In genomic region chr5:102710336-102710735, GRCm38 (mm10) we compare ENCODE assay signal across 20 mouse cellular contexts.
DNase-seq lines count a peak whose midpoint lies in the region; ATAC-seq and TF ChIP-seq lines count a peak whose summit lies in the region.
"Had no signal": no experiment of that assay in that cellular context is flagged by ENCODE, and none has a peak within 500 bp of the region (broad histone marks: within the 10 kb centered on the region; RNA-seq: fewer than 3 reads in every experiment).

No protein-coding gene starts in this region.

- peak; percentile 64 for DNase-seq in kidney, adult 18-20 months
- peak; percentile 76 to 84 for DNase-seq in kidney, adult 8-10 months
- DNase-seq in kidney, postnatal 25 days, result peak; percentile 73 to 89
- DNase-seq in spleen, postnatal 14 days (ENCODE audit: low spot score in 2 of 2), result no peak
- no peak for DNase-seq in gastrocnemius, adult 2 months
- DNase-seq in urinary bladder, postnatal 36 days (ENCODE audit: low spot score in 2 of 2), result no peak
- DNase-seq in liver, postnatal 0 days, result no peak
- DNase-seq: adrenal gland, adult 2 months; cerebellum, adult 11-12 months; cerebellum, adult 9-10 months; cerebellum, postnatal 25 days; gastrocnemius, postnatal 25 days; heart, postnatal 10 days; heart, postnatal 4 days had no signal

- no peaks in the 10 kb centered on the region for H3K27me3 ChIP-seq in kidney, embryonic 16.5 days (ENCODE audit: insufficient read depth, low read length)
- no peaks in the 10 kb centered on the region for H3K27me3 ChIP-seq in liver, postnatal 0 days (ENCODE audit: insufficient read depth, low read length)
- H3K27me3 ChIP-seq: embryonic facial prominence, embryonic 12.5 days; forebrain, embryonic 12.5 days; hindbrain, embryonic 12.5 days had no signal

- H3K27ac ChIP-seq in kidney, embryonic 16.5 days (ENCODE audit: low read length), result no peak overlapping the region
- H3K27ac ChIP-seq in gastrocnemius, adult 2 months, result no peak overlapping the region
- no peak overlapping the region for H3K27ac ChIP-seq in liver, postnatal 0 days (ENCODE audit: low read depth)
- H3K27ac ChIP-seq: embryonic facial prominence, embryonic 12.5 days; forebrain, embryonic 12.5 days; heart, embryonic 10.5 days; hindbrain, embryonic 12.5 days had no signal

- no peak overlapping the region for H3K4me3 ChIP-seq in kidney, embryonic 16.5 days (ENCODE audit: low read length)
- no peak overlapping the region for H3K4me3 ChIP-seq in gastrocnemius, adult 2 months
- no peak overlapping the region for H3K4me3 ChIP-seq in liver, postnatal 0 days (ENCODE audit: low read depth, low read length)
- H3K4me3 ChIP-seq: embryonic facial prominence, embryonic 12.5 days; forebrain, embryonic 12.5 days; heart, embryonic 10.5 days; hindbrain, embryonic 12.5 days had no signal

- H3K9ac ChIP-seq in kidney, embryonic 16.5 days (replicated peaks; ENCODE audit: low read length), result no peak overlapping the region
- no peak overlapping the region for H3K9ac ChIP-seq in liver, postnatal 0 days (replicated peaks)
- H3K9ac ChIP-seq: embryonic facial prominence, embryonic 12.5 days; forebrain, embryonic 12.5 days; hindbrain, embryonic 12.5 days had no signal

- no peaks in the 10 kb centered on the region for H3K36me3 ChIP-seq in kidney, embryonic 16.5 days (ENCODE audit: insufficient read depth, low read length)
- no peaks in the 10 kb centered on the region for H3K36me3 ChIP-seq in liver, postnatal 0 days (replicated peaks; ENCODE audit: insufficient read depth, low read length)
- H3K36me3 ChIP-seq: embryonic facial prominence, embryonic 12.5 days; forebrain, embryonic 12.5 days; heart, embryonic 10.5 days; hindbrain, embryonic 12.5 days had no signal

- 58% methylated on average over 7 of the region's 7 CpGs for WGBS in kidney, embryonic 16.5 days
- 77% methylated on average over 7 of the region's 7 CpGs for WGBS in liver, postnatal 0 days (ENCODE audit: insufficient replicate concordance)

- ATAC-seq in kidney, embryonic 16.5 days (ENCODE audit: low FRiP score, low TSS enrichment), result peak; percentile 92
- ATAC-seq in liver, postnatal 0 days, result no peak
- ATAC-seq: forebrain, embryonic 16.5 days had no signal

- no peak for TF ChIP-seq CTCF in gastrocnemius, adult 2 months (IDR thresholded peaks at IDR 0.05)
- TF ChIP-seq CTCF in liver, postnatal 0 days (IDR thresholded peaks at IDR 0.05; ENCODE audit: low read depth), result no peak

- no peak for TF ChIP-seq EP300 in liver, postnatal 0 days (IDR thresholded peaks at IDR 0.05; ENCODE audit: low read depth)

- peaks cover 17% of the 10 kb centered on the region for H3K4me1 ChIP-seq in kidney, embryonic 16.5 days (ENCODE audit: insufficient read depth, low read length)
- no peaks in the 10 kb centered on the region for H3K4me1 ChIP-seq in liver, postnatal 0 days (ENCODE audit: insufficient read depth)
- H3K4me1 ChIP-seq: forebrain, embryonic 12.5 days; heart, embryonic 10.5 days; hindbrain, embryonic 12.5 days had no signal

- no peaks in the 10 kb centered on the region for H3K9me3 ChIP-seq in kidney, embryonic 16.5 days (ENCODE audit: low read length)
- no peaks in the 10 kb centered on the region for H3K9me3 ChIP-seq in liver, postnatal 0 days (ENCODE audit: low read length)
- H3K9me3 ChIP-seq: embryonic facial prominence, embryonic 12.5 days; forebrain, embryonic 12.5 days; heart, embryonic 10.5 days; hindbrain, embryonic 12.5 days had no signal

- intact Hi-C loops in gastrocnemius, adult 2 months (cut with DNase I), result no loop called here

- no peak overlapping the region for H3K4me2 ChIP-seq in kidney, embryonic 16.5 days (replicated peaks; ENCODE audit: low read depth, low read length)
- no peak overlapping the region for H3K4me2 ChIP-seq in liver, postnatal 0 days (ENCODE audit: low read depth, low read length)
- H3K4me2 ChIP-seq: embryonic facial prominence, embryonic 12.5 days; forebrain, embryonic 12.5 days; hindbrain, embryonic 12.5 days had no signal

Comparison
In these comparisons a context has a peak if more than half of its experiments do, and no peak if none do; other contexts are left out.
1. DNase-seq: peak in kidney, adult 18-20 months (single experiment), kidney, adult 8-10 months (2 of 2) and kidney, postnatal 25 days (2 of 2); none in spleen, postnatal 14 days (0 of 2), gastrocnemius, adult 2 months (single experiment), urinary bladder, postnatal 36 days (0 of 2) and liver, postnatal 0 days (single experiment).